In the genomic region with DNA sequence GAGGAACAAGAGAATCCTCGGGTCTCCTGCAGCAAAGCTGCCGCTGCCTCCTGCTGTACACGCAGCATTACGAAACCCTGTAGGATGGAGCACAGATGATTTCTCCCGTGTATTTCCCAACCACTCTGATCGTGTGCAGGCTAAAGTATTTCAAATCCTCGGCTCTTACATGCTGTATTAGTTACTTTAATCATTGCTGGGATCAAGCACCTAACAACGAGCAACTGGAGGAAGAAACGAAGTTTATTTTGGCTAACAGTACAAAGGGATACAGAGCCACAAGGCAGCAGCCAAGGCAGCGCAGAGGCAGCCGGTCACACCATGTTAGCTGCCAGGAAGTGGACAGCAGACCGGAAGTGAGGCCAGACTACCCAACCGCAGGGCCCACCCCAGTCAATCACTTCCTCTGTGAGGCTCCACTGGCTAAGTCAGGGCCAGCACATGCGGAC, we compare ENCODE assay signal across 8 mouse cellular contexts.
A peak's percentile ranks its signal among the peaks of the same experiment; 100 is the strongest.
DNase-seq lines count a peak whose midpoint lies in the region; ATAC-seq and TF ChIP-seq lines count a peak whose summit lies in the region.

No protein-coding gene starts in this region.

- 0 out of 2 replicates have a peak overlapping the region, but pooled peaks have one; percentile 30 for H3K27ac ChIP-seq in forebrain, embryonic 10.5 days
- no peak overlapping the region for H3K27ac ChIP-seq in forebrain, embryonic 12.5 days
- peak overlapping the region; percentile 96 for H3K27ac ChIP-seq in bone marrow macrophage, adult 2 months (ENCODE audit: insufficient read depth, low read depth, low read length)
- H3K27ac ChIP-seq in liver, embryonic 15.5 days (replicated peaks) = no peak overlapping the region
- no peak overlapping the region for H3K27ac ChIP-seq in midbrain, embryonic 15.5 days

- TF ChIP-seq POLR2A in bone marrow macrophage, adult 2 months (IDR thresholded peaks at IDR 0.05; ENCODE audit: borderline replicate concordance, low read depth, low read length) = no peak

- TF ChIP-seq CTCF in bone marrow macrophage, adult 2 months (IDR thresholded peaks at IDR 0.05; ENCODE audit: low read depth, low read length) = no peak

- intact Hi-C loops in heart, postnatal 36 days (cut with DNase I) = loop anchor here (5.0 kb wide), 1 partner anchor 102 kb away; no protein-coding TSS in a partner anchor

- DNase-seq in forebrain, embryonic 10.5 days (ENCODE audit: extremely low spot score, low spot score) = no peak
- peak; percentile 54 for DNase-seq in heart, postnatal 36 days
- no peak for DNase-seq in ovary, postnatal 10 days (ENCODE audit: low spot score)

- no peak overlapping the region for H3K4me3 ChIP-seq in forebrain, embryonic 10.5 days
- no peak overlapping the region for H3K4me3 ChIP-seq in forebrain, embryonic 12.5 days (replicated peaks)
- H3K4me3 ChIP-seq in bone marrow macrophage, adult 2 months (ENCODE audit: insufficient read depth, low read length) = peak overlapping the region; percentile 42
- H3K4me3 ChIP-seq in liver, embryonic 15.5 days (replicated peaks) = no peak overlapping the region
- no peak overlapping the region for H3K4me3 ChIP-seq in midbrain, embryonic 15.5 days

- H3K27me3 ChIP-seq in forebrain, embryonic 10.5 days (ENCODE audit: poor library complexity, severe bottlenecking) = no peaks in the 10 kb centered on the region
- H3K27me3 ChIP-seq in forebrain, embryonic 12.5 days = no peaks in the 10 kb centered on the region
- no peaks in the 10 kb centered on the region for H3K27me3 ChIP-seq in liver, embryonic 15.5 days
- no peaks in the 10 kb centered on the region for H3K27me3 ChIP-seq in midbrain, embryonic 15.5 days (replicated peaks)

- WGBS in forebrain, embryonic 10.5 days = 88% methylated on average over 14 of the region's 14 CpGs
- WGBS in forebrain, embryonic 12.5 days = 85% methylated on average over 14 of the region's 14 CpGs
- 16% methylated on average over 14 of the region's 14 CpGs for WGBS in liver, embryonic 15.5 days (ENCODE audit: insufficient replicate concordance)
- 84% methylated on average over 14 of the region's 14 CpGs for WGBS in midbrain, embryonic 15.5 days

- H3K4me1 ChIP-seq in forebrain, embryonic 10.5 days = no peaks in the 10 kb centered on the region
- H3K4me1 ChIP-seq in forebrain, embryonic 12.5 days = no peaks in the 10 kb centered on the region
- peaks cover 32% of the 10 kb centered on the region for H3K4me1 ChIP-seq in bone marrow macrophage, adult 2 months (ENCODE audit: control insufficient read depth, insufficient read depth, low read length)
- no peaks in the 10 kb centered on the region for H3K4me1 ChIP-seq in liver, embryonic 15.5 days (replicated peaks)
- no peaks in the 10 kb centered on the region for H3K4me1 ChIP-seq in midbrain, embryonic 15.5 days

- ATAC-seq in forebrain, embryonic 12.5 days (ENCODE audit: low FRiP score) = no peak
- ATAC-seq in liver, embryonic 15.5 days (ENCODE audit: insufficient read depth) = peak; percentile 48; the same call in 1 of the 2 replicates
- ATAC-seq in activated CD4-positive, CD25-positive, alpha-beta regulatory T cell, adult 4 months = no peak
- no peak for ATAC-seq in midbrain, embryonic 15.5 days (replicated peaks)

- no peak overlapping the region for H3K4me2 ChIP-seq in forebrain, embryonic 12.5 days
- H3K4me2 ChIP-seq in liver, embryonic 15.5 days = peak overlapping the region; percentile 19
- H3K4me2 ChIP-seq in midbrain, embryonic 15.5 days = no peak overlapping the region

- no peaks in the 10 kb centered on the region for H3K9me3 ChIP-seq in forebrain, embryonic 10.5 days
- no peaks in the 10 kb centered on the region for H3K9me3 ChIP-seq in forebrain, embryonic 12.5 days
- no peaks in the 10 kb centered on the region for H3K9me3 ChIP-seq in liver, embryonic 15.5 days (replicated peaks)
- H3K9me3 ChIP-seq in midbrain, embryonic 15.5 days = no peaks in the 10 kb centered on the region

- H3K36me3 ChIP-seq in forebrain, embryonic 10.5 days (replicated peaks) = no peaks in the 10 kb centered on the region
- H3K36me3 ChIP-seq in forebrain, embryonic 12.5 days (replicated peaks) = no peaks in the 10 kb centered on the region
- no peaks in the 10 kb centered on the region for H3K36me3 ChIP-seq in liver, embryonic 15.5 days (replicated peaks)
- H3K36me3 ChIP-seq in midbrain, embryonic 15.5 days (replicated peaks) = no peaks in the 10 kb centered on the region

- no peak overlapping the region for H3K9ac ChIP-seq in forebrain, embryonic 12.5 days
- no peak overlapping the region for H3K9ac ChIP-seq in liver, embryonic 15.5 days
- H3K9ac ChIP-seq in midbrain, embryonic 15.5 days = no peak overlapping the region

Comparison
In these comparisons a context has a peak if more than half of its experiments do, and no peak if none do; other contexts are left out.
1. H3K27ac ChIP-seq: peak in forebrain, embryonic 10.5 days (single experiment) and bone marrow macrophage, adult 2 months (single experiment); none in forebrain, embryonic 12.5 days (single experiment), liver, embryonic 15.5 days (single experiment) and midbrain, embryonic 15.5 days (single experiment).
2. DNase-seq: peak in heart, postnatal 36 days (2 of 2); none in forebrain, embryonic 10.5 days (single experiment) and ovary, postnatal 10 days (single experiment).